Mouse (Mus musculus): ENCODE measurements around the gene Dab2.
A peak's percentile ranks its signal among the peaks of the same experiment; 100 is the strongest.

The Dab2 gene

GRCm38 (mm10) chr15:6398211-6398610 lies 98.6 kb downstream of the Dab2 start:
- no peak for DNase-seq

GRCm38 (mm10) chr15:6398881-6399280 lies 99.3 kb downstream of the Dab2 start:
- DNase-seq: no peak

GRCm38 (mm10) chr15:6400115-6400514 lies 100.5 kb downstream of the Dab2 start:
- DNase-seq: no peak

- DNase-seq: no peak
Measured at GRCm38 (mm10) chr15:6402433-6402832, 102.8 kb downstream of the Dab2 start.

GRCm38 (mm10) chr15:6404172-6404571 lies 104.6 kb downstream of the Dab2 start:
- DNase-seq: no peak

GRCm38 (mm10) chr15:6406771-6407170 lies 107.2 kb downstream of the Dab2 start:
- no peak for DNase-seq

- DNase-seq: no peak
Measured at GRCm38 (mm10) chr15:6409031-6409430, 109.4 kb downstream of the Dab2 start.

GRCm38 (mm10) chr15:6410161-6410560 lies 110.6 kb downstream of the Dab2 start:
- DNase-seq: no peak

GRCm38 (mm10) chr15:6411334-6411733 lies 111.7 kb downstream of the Dab2 start:
- DNase-seq: no peak

GRCm38 (mm10) chr15:6415317-6415716 lies 115.7 kb downstream of the Dab2 start:
- no peak for DNase-seq

GRCm38 (mm10) chr15:6431777-6432176 lies 132.2 kb downstream of the Dab2 start:
- DNase-seq: no peak

- no peak for DNase-seq
Measured at GRCm38 (mm10) chr15:6432411-6432810, 132.8 kb downstream of the Dab2 start.

GRCm38 (mm10) chr15:6435281-6435680 lies 135.7 kb downstream of the Dab2 start:
- no peak for DNase-seq

- DNase-seq: peak; percentile 19 to 22
Measured at GRCm38 (mm10) chr15:6435773-6436172, 136.2 kb downstream of the Dab2 start.

- DNase-seq: no peak
Measured at GRCm38 (mm10) chr15:6438685-6439084, 139.1 kb downstream of the Dab2 start.

GRCm38 (mm10) chr15:6444452-6444851 lies 144.9 kb downstream of the Dab2 start:
- DNase-seq: no peak

- no peak for DNase-seq
Measured at GRCm38 (mm10) chr15:6445135-6445534, 145.5 kb downstream of the Dab2 start, which contains the start of gene C9. Gene C9 (plus strand): TSS chr15:6445327.

GRCm38 (mm10) chr15:6446181-6446580 lies 146.6 kb downstream of the Dab2 start:
- DNase-seq: no peak

GRCm38 (mm10) chr15:6448892-6449291 lies 149.3 kb downstream of the Dab2 start:
- DNase-seq: no peak

GRCm38 (mm10) chr15:6454461-6454860 lies 154.9 kb downstream of the Dab2 start:
- DNase-seq: no peak

GRCm38 (mm10) chr15:6461381-6461780 lies 161.8 kb downstream of the Dab2 start:
- no peak for DNase-seq

GRCm38 (mm10) chr15:6463361-6463923 lies 163.9 kb downstream of the Dab2 start:
- no peak for DNase-seq

GRCm38 (mm10) chr15:6466995-6467394 lies 167.4 kb downstream of the Dab2 start:
- DNase-seq: no peak

GRCm38 (mm10) chr15:6468845-6469244 lies 169.3 kb downstream of the Dab2 start:
- no peak for DNase-seq

GRCm38 (mm10) chr15:6469384-6469783 lies 169.8 kb downstream of the Dab2 start:
- DNase-seq: no peak

Measured in thymus, postnatal 36 days (tissue).